Mouse (Mus musculus): ENCODE measurements around the gene Gm10283.
"Not testable (repeated sequence)": the region's sequence is repeated elsewhere in the genome, so short reads cannot be mapped to it uniquely, and the experiment has no call there.

The Gm10283 gene

GRCm38 (mm10) chr8:60503098-60503497 is at the start of gene Gm10283:
Gene Gm10283 (minus strand): TSS chr8:60503198.
- CTCF ChIA-PET: no interaction called here

GRCm38 (mm10) chr8:60534945-60535344 is 31.9 kb upstream of the Gm10283 start:
- CTCF ChIA-PET: no interaction called here
- POLR2A ChIA-PET: interaction anchor here in 1 of 4 experiments (1.6 kb wide), 1 partner anchor 57 kb away, joined by 3 read pairs; no protein-coding TSS in a partner anchor

More at GRCm38 (mm10) chr8:60503098-60503497, at the start of gene Gm10283:
- POLR2A ChIA-PET: no interaction called here

GRCm38 (mm10) chr8:60518286-60518685 is 15.3 kb upstream of the Gm10283 start:
- POLR2A ChIA-PET: interaction anchor here in 1 of 4 experiments (0.6 kb wide), 1 partner anchor 39 kb away, joined by 3 read pairs; no protein-coding TSS in a partner anchor
- CTCF ChIA-PET: interaction anchor here in 1 of 4 experiments (0.7 kb wide), 1 partner anchor 8 kb away, joined by 5 read pairs; no protein-coding TSS in a partner anchor

- ChIA-PET CTCF (interaction anchor here (0.6 to 2.8 kb wide), 13 partner anchors 41 to 1014 kb away, joined by 3 to 16 read pairs (median 4); partner anchors contain the start of gene Mfap3l (in 1 of the 4)), POLR2A (interaction anchor here in 1 of 4 experiments (0.6 to 1.1 kb wide), 3 partner anchors 368 to 444 kb away, joined by 3 to 6 read pairs (median 3); partner anchors contain the start of gene Hpf1)
Observed at GRCm38 (mm10) chr8:60505653-60506521, 2.9 kb upstream of the Gm10283 start, which contains the start of gene Aadat. Gene Aadat (plus strand): TSS chr8:60505932.

- POLR2A ChIA-PET, CTCF ChIA-PET: not testable (repeated sequence)
Observed at GRCm38 (mm10) chr8:60495046-60495445, 8.0 kb downstream of the Gm10283 start.

GRCm38 (mm10) chr8:60494606-60495005 is 8.4 kb downstream of the Gm10283 start:
- ChIA-PET POLR2A (no interaction called here), CTCF (interaction anchor here in 1 of 4 experiments (0.5 kb wide), 1 partner anchor 466 kb away, joined by 6 read pairs; no protein-coding TSS in a partner anchor)

GRCm38 (mm10) chr8:60492471-60492870 is 10.5 kb downstream of the Gm10283 start:
- ChIA-PET POLR2A (no interaction called here), CTCF (no interaction called here)

GRCm38 (mm10) chr8:60491871-60492270 is 11.1 kb downstream of the Gm10283 start:
- ChIA-PET CTCF (no interaction called here), POLR2A (no interaction called here)

- ChIA-PET CTCF (no interaction called here), POLR2A (no interaction called here)
Observed at GRCm38 (mm10) chr8:60490147-60490546, 12.9 kb downstream of the Gm10283 start.

- CTCF ChIA-PET: interaction anchor here in 1 of 4 experiments (0.6 kb wide), 1 partner anchor 240 kb away, joined by 3 read pairs; no protein-coding TSS in a partner anchor
- POLR2A ChIA-PET: no interaction called here
Observed at GRCm38 (mm10) chr8:60466686-60467335, 36.2 kb downstream of the Gm10283 start.

GRCm38 (mm10) chr8:60449296-60449695 is 53.7 kb downstream of the Gm10283 start:
- CTCF ChIA-PET: no interaction called here
- POLR2A ChIA-PET: no interaction called here

GRCm38 (mm10) chr8:60444989-60445388 is 58.0 kb downstream of the Gm10283 start:
- ChIA-PET CTCF (no interaction called here), POLR2A (no interaction called here)

- POLR2A ChIA-PET: no interaction called here
- CTCF ChIA-PET: no interaction called here
Observed at GRCm38 (mm10) chr8:60438557-60438956, 64.4 kb downstream of the Gm10283 start.

- ChIA-PET CTCF (no interaction called here), POLR2A (no interaction called here)
Observed at GRCm38 (mm10) chr8:60436872-60437271, 66.1 kb downstream of the Gm10283 start.

GRCm38 (mm10) chr8:60432649-60433048 is 70.3 kb downstream of the Gm10283 start:
- CTCF ChIA-PET: no interaction called here
- POLR2A ChIA-PET: no interaction called here

GRCm38 (mm10) chr8:60406358-60406757 is 96.6 kb downstream of the Gm10283 start:
- POLR2A ChIA-PET: no interaction called here
- CTCF ChIA-PET: no interaction called here

- POLR2A ChIA-PET: no interaction called here
- CTCF ChIA-PET: no interaction called here
Observed at GRCm38 (mm10) chr8:60404994-60405548, 97.9 kb downstream of the Gm10283 start.

- ChIA-PET POLR2A (no interaction called here), CTCF (no interaction called here)
Observed at GRCm38 (mm10) chr8:60393675-60394074, 109.3 kb downstream of the Gm10283 start.

- POLR2A ChIA-PET: interaction anchor here in 1 of 4 experiments (0.6 kb wide), 1 partner anchor 509 kb away, joined by 3 read pairs; no protein-coding TSS in a partner anchor
- CTCF ChIA-PET: no interaction called here
Observed at GRCm38 (mm10) chr8:60386589-60386988, 116.4 kb downstream of the Gm10283 start.
